Mouse (Mus musculus): Measurements from ENCODE around the gene Plppr1.

DNA sequence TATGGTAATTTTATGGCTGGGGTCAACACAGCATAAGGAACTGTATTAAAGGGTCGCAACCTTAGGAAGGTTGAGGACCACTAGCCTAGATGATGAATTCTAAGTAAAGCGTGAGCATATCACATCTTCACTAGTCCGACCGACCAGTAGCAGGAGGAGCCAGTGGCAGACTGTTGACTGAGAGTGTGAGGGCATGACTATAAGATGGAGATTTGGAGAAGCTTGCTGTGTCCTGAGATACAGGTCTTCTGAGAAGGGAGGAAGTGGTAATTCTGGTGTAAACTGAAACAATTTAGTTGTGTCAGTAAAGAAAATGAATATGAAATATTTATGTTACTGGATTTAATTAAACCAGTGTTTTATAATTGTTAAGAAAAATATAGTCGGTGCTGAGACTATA is 180.4 kb downstream of the Plppr1 start:
- TF ChIP-seq CTCF (IDR thresholded peaks at IDR 0.05; ENCODE audit: control insufficient read depth, insufficient read depth, insufficient read length): no peak
- TF ChIP-seq MAX (IDR thresholded peaks at IDR 0.05): no peak
- no peak for TF ChIP-seq MYOD1 (IDR thresholded peaks at IDR 0.05; ENCODE audit: control insufficient read depth, insufficient read length, low read depth)
- TF ChIP-seq USF1 (IDR thresholded peaks at IDR 0.05; ENCODE audit: low read depth): no peak
